Mouse (Mus musculus): ENCODE measurements around the gene Srd5a3. TPM values are rescaled to one million over a fixed set of nuclear protein-coding genes. Genes with fewer than 3 reads are reported as not detected.

Srd5a3 gene
- polyA plus RNA-seq, 1 experiment from 2014 or later, result 38.0 TPM

GRCm38 (mm10) chr5:76152956-76153355 is 12.9 kb downstream of the Srd5a3 start:
- no peak for DNase-seq (ENCODE audit: low spot score)

DNA sequence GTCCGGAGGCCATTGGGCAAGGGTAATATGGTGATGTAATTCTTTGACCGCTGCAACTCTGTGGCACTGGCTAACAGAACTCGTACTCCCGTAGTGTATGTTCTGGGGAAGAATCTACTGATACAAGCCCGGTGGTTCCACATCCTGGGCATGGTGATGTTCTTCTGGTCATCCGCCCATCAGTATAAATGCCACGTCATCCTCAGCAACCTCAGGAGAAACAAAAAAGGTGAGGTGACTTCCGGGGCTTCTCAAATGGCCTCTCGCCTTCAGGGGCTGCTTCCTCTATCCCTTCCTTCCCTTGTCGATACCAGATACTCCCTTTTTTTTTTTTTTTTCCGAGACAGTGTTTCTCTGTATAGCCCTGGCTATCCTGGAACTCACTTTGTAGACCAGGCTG is 13.4 kb downstream of the Srd5a3 start:
- no peak for DNase-seq (ENCODE audit: low spot score)

- DNase-seq (ENCODE audit: low spot score), result no peak
Measured at GRCm38 (mm10) chr5:76154434-76155165, 14.5 kb downstream of the Srd5a3 start.

DNA sequence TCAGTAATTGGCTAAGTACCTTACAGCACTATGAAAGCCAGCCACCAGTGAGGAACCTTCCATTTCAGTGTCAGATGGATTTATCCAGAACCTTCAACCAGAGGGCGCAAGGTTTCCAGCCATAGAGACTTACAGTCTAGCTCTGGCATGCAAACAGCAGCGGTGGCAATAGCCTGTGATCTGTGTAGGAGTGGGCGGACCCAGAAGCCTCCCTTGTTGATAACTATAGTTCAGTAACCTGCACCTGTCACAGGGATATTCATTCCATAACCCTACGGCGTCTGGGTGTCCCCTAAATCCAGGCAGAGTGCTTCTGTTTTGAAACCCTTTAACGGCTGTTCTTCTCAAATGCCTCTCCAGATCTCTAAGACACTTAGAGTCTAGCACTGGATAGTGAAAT is 19.5 kb downstream of the Srd5a3 start:
- DNase-seq (ENCODE audit: low spot score), result no peak

DNA sequence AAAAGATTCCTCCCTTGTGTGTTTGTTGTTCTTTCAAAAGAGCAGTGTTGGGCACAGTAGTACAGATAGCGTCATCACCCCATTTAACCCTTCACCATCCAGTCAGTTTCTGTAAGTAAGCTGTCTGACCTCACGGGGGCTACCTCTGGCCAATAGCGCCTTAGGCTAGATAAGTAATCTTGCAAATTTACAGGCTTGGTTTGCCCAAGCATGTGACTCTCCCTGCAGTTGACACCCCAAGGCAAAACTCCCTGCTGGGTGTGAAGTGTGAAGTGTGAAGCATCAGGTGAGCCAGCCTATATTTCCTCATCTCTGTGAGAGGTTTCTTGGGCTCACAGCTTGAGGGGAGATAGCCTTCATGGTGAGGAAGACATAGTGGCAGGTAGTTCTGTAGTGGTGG is 20.0 kb downstream of the Srd5a3 start:
- no peak for DNase-seq (ENCODE audit: low spot score)

DNA sequence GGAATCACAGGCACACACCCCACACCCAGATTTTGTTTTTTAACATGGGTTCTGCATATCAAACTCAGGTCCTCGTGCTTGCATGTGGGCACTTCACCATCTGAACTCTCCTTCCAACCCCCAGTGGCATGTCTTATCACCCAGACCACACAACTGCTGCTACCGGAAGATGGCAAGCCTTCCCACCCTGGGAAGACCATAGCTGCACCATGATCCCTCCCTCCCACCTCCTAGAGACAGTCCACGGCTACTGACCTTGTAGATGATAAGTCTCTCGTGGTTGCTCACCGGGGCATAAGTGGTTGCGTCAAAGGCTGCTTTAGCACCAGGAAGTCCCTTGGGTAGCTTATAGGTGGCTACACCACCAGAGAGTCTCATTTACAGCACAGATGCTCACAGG is 21.4 kb downstream of the Srd5a3 start:
- no peak for DNase-seq (ENCODE audit: low spot score)

DNA sequence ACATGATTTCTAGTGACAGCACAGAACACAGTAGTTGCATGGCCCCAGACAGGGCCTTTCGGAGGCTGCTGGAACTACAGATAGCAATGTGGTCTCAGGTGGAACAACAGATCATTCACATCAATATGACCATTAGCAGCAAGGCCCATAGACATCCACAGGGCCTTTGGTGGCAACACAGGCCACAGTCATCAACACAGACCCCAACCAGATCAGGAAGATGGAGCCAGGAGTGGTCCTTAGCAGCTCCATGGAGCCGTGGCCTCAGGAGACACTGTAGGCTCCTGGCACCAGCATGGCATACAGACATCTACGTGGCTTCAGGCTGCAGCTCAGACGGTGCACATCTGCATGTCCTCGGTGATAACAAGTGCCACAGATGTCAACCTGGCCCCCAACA is 22.9 kb downstream of the Srd5a3 start:
- DNase-seq (ENCODE audit: low spot score), result no peak

GRCm38 (mm10) chr5:76163828-76164390 is 23.8 kb downstream of the Srd5a3 start:
- no peak for DNase-seq (ENCODE audit: low spot score)

- DNase-seq (ENCODE audit: low spot score), result no peak
Measured at GRCm38 (mm10) chr5:76164827-76165226, 24.8 kb downstream of the Srd5a3 start.

DNA sequence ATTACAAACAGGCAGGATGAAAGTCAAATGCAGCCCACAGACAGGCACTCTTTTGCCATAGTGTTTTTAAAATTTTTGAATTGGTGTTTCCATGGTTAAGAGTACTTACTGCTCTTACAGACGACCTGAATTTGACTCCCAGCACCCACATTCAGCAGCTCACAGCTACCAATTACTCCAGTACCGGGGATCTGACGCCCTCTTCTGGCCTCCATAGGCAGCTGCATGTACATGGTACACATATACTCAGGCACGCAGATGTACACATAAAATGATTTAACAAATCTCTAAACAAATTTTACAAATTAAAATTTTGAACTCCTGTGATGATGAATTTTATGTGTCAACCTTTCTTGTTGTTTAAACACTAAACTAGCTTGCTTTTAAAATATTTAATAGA is 30.5 kb downstream of the Srd5a3 start:
- no peak for DNase-seq (ENCODE audit: low spot score)

GRCm38 (mm10) chr5:76171039-76171438 is 31.0 kb downstream of the Srd5a3 start:
- DNase-seq (ENCODE audit: low spot score), result no peak

- DNase-seq (ENCODE audit: low spot score), result no peak
Measured at GRCm38 (mm10) chr5:76175051-76175450, 35.0 kb downstream of the Srd5a3 start.

DNA sequence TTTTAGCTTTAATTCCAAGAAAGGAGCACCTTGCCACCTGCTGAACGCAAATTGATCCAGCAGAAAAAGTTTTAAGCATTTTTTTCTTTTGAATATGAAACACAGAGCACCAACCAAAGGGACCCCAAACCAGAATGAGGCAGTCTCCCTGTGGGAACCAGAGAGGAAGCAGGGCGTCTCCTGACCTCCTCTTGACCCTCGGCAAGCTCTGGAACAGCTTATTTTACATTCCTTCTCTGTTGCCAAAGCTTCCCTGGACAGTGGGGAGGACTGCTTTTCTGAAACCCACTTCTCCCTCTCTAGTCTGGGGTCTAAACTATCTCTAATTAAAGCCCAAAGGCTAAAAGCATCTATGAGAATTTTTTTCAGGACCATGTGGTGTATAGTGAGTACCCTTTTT is 36.3 kb downstream of the Srd5a3 start:
- DNase-seq (ENCODE audit: low spot score), result no peak

DNA sequence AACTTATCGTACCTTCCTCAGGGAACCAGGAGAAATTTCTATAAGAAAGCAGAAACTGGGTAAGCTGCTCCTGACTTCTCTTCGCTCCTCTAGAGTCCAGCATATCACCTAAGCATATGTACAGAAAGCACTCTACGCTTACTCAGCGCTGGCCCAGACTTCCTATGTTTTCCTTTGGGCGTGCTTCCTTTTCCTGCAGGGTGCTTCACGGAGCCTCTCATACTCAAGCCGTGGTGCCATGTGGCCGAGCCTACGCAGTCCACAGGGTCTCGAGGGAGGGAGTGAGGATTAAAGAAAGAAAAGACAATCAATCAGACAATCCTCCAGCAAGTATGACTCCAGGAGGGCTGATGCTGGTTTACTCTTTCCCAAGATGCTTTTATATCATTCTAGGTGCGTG is 36.8 kb downstream of the Srd5a3 start:
- DNase-seq (ENCODE audit: low spot score), result no peak

DNA sequence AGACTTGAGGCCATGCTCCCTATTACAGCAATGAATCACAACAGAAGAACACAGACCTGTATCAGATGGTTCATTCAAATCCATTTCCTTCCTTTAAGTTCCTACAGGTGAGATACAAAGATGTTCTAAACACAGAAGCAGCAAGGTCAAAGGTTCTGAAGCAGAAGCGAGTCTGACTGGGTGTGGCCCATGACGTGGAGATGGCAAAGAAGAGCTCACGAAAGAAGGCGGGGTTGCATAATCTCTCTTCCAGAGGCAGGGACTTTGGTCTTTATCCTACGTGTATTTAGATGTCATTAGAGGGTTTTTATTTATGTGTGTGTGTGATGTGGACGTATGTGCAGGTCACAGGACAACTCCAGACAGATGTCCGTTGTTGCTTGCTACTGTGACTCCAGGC is 37.6 kb downstream of the Srd5a3 start:
- DNase-seq (ENCODE audit: low spot score), result no peak

- no peak for DNase-seq (ENCODE audit: low spot score)
Measured at GRCm38 (mm10) chr5:76179171-76179570, 39.1 kb downstream of the Srd5a3 start.

GRCm38 (mm10) chr5:76179791-76180190 is 39.7 kb downstream of the Srd5a3 start:
- no peak for DNase-seq (ENCODE audit: low spot score)

GRCm38 (mm10) chr5:76182326-76182725 is 42.3 kb downstream of the Srd5a3 start:
- DNase-seq (ENCODE audit: low spot score), result no peak

GRCm38 (mm10) chr5:76183043-76183749 is 43.1 kb downstream of the Srd5a3 start:
- DNase-seq (ENCODE audit: low spot score), result no peak

GRCm38 (mm10) chr5:76183750-76184261 is 43.7 kb downstream of the Srd5a3 start, which contains the start of gene Tmem165:
Gene Tmem165 (plus strand): TSS chr5:76183880.
- DNase-seq (ENCODE audit: low spot score), result peak; percentile 90

DNA sequence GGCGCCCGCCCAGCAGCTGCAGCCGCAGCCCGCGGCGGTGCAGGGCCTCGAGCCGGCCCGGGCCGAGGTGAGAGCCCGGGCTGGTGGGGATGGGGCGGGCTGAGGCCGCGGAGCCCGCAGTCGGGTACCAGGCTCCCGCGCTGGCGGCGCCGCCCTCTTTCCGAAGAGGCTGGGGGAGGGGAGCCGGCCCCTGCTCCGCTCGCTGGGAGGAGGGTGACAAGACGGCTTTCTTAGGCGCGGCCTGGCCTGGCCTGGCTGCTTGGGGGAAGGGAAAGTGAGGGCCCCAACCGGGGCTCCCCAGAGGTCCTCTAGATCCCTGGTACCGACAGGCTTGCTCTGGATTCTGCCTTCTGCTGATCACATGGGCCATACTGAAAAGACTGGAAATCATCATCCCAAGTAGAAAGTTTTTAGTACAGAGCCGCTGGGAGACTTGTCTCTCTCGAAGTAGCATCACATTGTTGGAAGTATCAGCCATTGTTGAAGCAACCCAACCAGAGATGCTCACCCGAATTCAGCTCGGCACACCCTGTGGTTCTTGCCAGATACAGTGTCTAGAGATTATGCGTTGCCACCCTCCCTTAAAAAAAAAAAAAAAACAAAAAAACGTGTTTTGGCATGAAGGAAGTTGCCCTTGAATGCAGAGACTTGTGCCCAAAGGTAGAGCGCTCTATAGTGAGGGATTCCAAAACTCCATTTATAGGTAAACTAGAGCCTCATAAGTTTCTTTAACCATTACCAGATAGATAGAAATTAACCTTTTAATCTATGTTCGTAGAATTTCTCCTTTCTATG is 44.4 kb downstream of the Srd5a3 start:
- DNase-seq (ENCODE audit: low spot score), result peak; percentile 61

DNA sequence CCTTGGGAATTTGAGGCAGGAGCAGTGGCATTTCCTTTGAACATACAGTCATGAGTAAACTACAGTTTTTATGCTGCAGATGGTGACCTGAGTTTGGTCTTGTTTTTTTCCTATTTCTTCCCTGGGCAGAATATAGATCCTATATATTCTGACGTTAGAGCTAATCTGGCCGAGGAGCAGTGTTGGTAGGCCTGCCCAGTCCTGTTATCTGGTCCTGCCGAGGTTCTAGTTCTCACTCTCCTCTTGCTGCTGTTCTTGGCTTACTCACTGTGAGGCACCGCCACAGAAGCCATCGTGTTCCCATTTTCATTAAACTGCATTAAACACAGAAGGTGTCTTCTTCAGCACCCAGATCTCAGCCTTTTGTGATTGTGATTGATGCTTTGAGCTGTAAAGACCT is 47.8 kb downstream of the Srd5a3 start:
- DNase-seq (ENCODE audit: low spot score), result no peak

Measured in thymus, postnatal 0 days (tissue).